Mouse (Mus musculus) hindbrain, embryonic 11.5 days (tissue): Measurements from ENCODE around the gene Elovl2. TPM values are rescaled to one million over a fixed set of nuclear protein-coding genes. Genes with fewer than 3 reads are reported as not detected.
"Not testable (repeated sequence)": the region's sequence is repeated elsewhere in the genome, so short reads cannot be mapped to it uniquely, and the experiment has no call there.

Experiments used
- ATAC-seq: fragments of 200-750 bp; cut with Nextera tagmentation; 2 replicates; pipeline ENCODE4 v1.8.0; 2017; ENCODE audit warnings: mild to moderate bottlenecking, moderate TSS enrichment, moderate library complexity; ENCODE audit not compliant: low FRiP score
- DNase-seq: peaks from one replicate; pipeline ENCODE4 v3.0.0-alpha.2; 2015; ENCODE audit warnings: low spot score
- H3K27ac ChIP-seq: fragments of 300-500 bp; sonication (generic); 2 replicates; pipeline ENCODE4 v1.5.1; 2014; ENCODE audit warnings: mild to moderate bottlenecking, low read depth, low read length
- H3K27me3 ChIP-seq: fragments of 300-500 bp; sonication (generic); 2 replicates; pipeline ENCODE4 v1.6.1; 2014; ENCODE audit warnings: mild to moderate bottlenecking, low read length, moderate library complexity, mixed read lengths; ENCODE audit not compliant: control insufficient read depth, insufficient read depth
- H3K36me3 ChIP-seq: fragments of 300-500 bp; sonication (generic); 2 replicates; pipeline ENCODE4 v1.6.1; 2014; ENCODE audit warnings: mild to moderate bottlenecking, low read length, moderate library complexity, mixed read lengths; ENCODE audit not compliant: control insufficient read depth, insufficient read depth
- H3K4me1 ChIP-seq: fragments of 300-500 bp; sonication (generic); replicated peaks from 2 replicates; pipeline ENCODE4 v1.6.1; 2014; ENCODE audit warnings: low read length, mixed read lengths; ENCODE audit not compliant: control insufficient read depth, insufficient read depth
- H3K4me2 ChIP-seq: fragments of 300-500 bp; sonication (generic); replicated peaks from 2 replicates; pipeline ENCODE4 v1.6.1; 2014; ENCODE audit warnings: mild to moderate bottlenecking, low read depth, low read length
- H3K4me3 ChIP-seq: fragments of 300-500 bp; sonication (generic); 2 replicates; pipeline ENCODE4 v1.5.1; 2014; ENCODE audit warnings: low read depth, low read length
- H3K9ac ChIP-seq: fragments of 300-500 bp; sonication (generic); 2 replicates; pipeline ENCODE4 v1.6.1; 2014; ENCODE audit warnings: low read depth, low read length
- H3K9me3 ChIP-seq: fragments of 300-500 bp; sonication (generic); 2 replicates; pipeline ENCODE4 v1.6.1; 2016; ENCODE audit warnings: low read length; ENCODE audit not compliant: control insufficient read depth
- WGBS: fragments of 180-500 bp; shearing (Covaris S2); extraction: QIAGEN DNeasy Blood & Tissue Kit; methylation state at CpG from one replicate; pipeline ENCODE4 v1.1.7; 2014; 5-methylcytosine and 5-hydroxymethylcytosine counted together
- polyA plus RNA-seq: library from polyadenylated mRNA; unstranded; fragments of >200 nt; fragmentation: Nextera tagmentation; extraction: Ambion mirVana; gene quantifications from 2 replicates; pipeline ENCODE4 v1.2.1, GENCODE M21; 2014

Gene Elovl2
- 37.3 and 45.6 TPM in 2 replicates for polyA plus RNA-seq

GRCm38 (mm10) chr13:41220304-41220834, at the start of gene Elovl2:
Gene Elovl2 (minus strand): TSS chr13:41220405.
- DNase-seq (peak; percentile 88), ATAC-seq (peak; percentile 96)
- Histone ChIP-seq H3K4me1 (no peaks in the 10 kb centered on the region), H3K4me2 (peak within 1 kb of the TSS; percentile 37), H3K9ac (peak within 1 kb of the TSS; percentile 89), H3K4me3 (peak within 1 kb of the TSS; percentile 73), H3K9me3 (no peaks in the 10 kb centered on the region), H3K27me3 (no peaks in the 10 kb centered on the region), H3K36me3 (no peaks in the 10 kb centered on the region), H3K27ac (peak within 1 kb of the TSS; percentile 67)
- 2% methylated on average over 26 of the region's 77 CpGs for WGBS

GRCm38 (mm10) chr13:41267827-41268408, 47.7 kb upstream of the Elovl2 start:
- no peak overlapping the region for H3K4me3 ChIP-seq
- no peak overlapping the region for H3K27ac ChIP-seq
- ATAC-seq: peak; percentile 22; the same call in 1 of the 2 replicates
- H3K36me3 ChIP-seq: no peaks in the 10 kb centered on the region
- no peak overlapping the region for H3K9ac ChIP-seq
- no peaks in the 10 kb centered on the region for H3K4me1 ChIP-seq
- WGBS: 31% methylated on average over 7 of the region's 7 CpGs
- no peaks in the 10 kb centered on the region for H3K9me3 ChIP-seq
- H3K27me3 ChIP-seq: no peaks in the 10 kb centered on the region
- no peak overlapping the region for H3K4me2 ChIP-seq
- DNase-seq: peak; percentile 12

GRCm38 (mm10) chr13:41263304-41264006, 43.2 kb upstream of the Elovl2 start:
- no peaks in the 10 kb centered on the region for H3K36me3 ChIP-seq
- no peak overlapping the region for H3K4me2 ChIP-seq
- whole genome bisulfite sequencing: 90% methylated on average over 5 of the region's 5 CpGs
- no peak overlapping the region for H3K9ac ChIP-seq
- DNase-seq (no peak), ATAC-seq (no peak)
- no peaks in the 10 kb centered on the region for H3K27me3 ChIP-seq
- H3K4me3 ChIP-seq: no peak overlapping the region
- no peaks in the 10 kb centered on the region for H3K4me1 ChIP-seq
- H3K9me3 ChIP-seq: no peaks in the 10 kb centered on the region
- H3K27ac ChIP-seq: no peak overlapping the region

- ATAC-seq, H3K9me3 ChIP-seq, H3K27ac ChIP-seq, H3K9ac ChIP-seq, H3K4me1 ChIP-seq, H3K27me3 ChIP-seq, H3K4me3 ChIP-seq, H3K36me3 ChIP-seq, DNase-seq, H3K4me2 ChIP-seq: not testable (repeated sequence)
- 95% methylated on average over 8 of the region's 8 CpGs for WGBS
Measured at GRCm38 (mm10) chr13:41261617-41262016, 41.4 kb upstream of the Elovl2 start.

DNA sequence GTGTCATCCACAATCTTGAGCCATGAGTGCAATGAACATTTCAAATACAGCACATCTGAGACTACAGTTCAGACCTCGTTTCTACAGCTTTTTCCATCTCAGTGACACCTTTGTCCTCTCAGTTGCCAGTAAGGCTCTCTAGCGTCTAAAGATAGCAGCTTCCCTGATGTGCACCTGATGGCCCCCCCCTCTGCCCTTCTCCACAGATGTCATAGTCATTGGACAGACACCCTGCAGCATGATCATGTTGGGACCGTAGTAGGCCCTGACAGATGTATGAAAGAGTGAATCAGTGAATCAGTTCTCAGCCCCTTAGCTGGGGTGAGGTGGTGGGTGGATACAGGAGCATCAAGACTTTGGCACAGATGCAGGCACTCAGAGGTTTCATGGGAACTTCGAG, 37.6 kb upstream of the Elovl2 start:
- Histone ChIP-seq H3K27ac (no peak overlapping the region), H3K27me3 (no peaks in the 10 kb centered on the region), H3K4me2 (no peak overlapping the region), H3K9me3 (no peaks in the 10 kb centered on the region), H3K9ac (no peak overlapping the region), H3K4me3 (no peak overlapping the region), H3K4me1 (no peaks in the 10 kb centered on the region), H3K36me3 (no peaks in the 10 kb centered on the region)
- DNase-seq (no peak), ATAC-seq (no peak)
- 92% methylated on average over 4 of the region's 4 CpGs for WGBS

DNA sequence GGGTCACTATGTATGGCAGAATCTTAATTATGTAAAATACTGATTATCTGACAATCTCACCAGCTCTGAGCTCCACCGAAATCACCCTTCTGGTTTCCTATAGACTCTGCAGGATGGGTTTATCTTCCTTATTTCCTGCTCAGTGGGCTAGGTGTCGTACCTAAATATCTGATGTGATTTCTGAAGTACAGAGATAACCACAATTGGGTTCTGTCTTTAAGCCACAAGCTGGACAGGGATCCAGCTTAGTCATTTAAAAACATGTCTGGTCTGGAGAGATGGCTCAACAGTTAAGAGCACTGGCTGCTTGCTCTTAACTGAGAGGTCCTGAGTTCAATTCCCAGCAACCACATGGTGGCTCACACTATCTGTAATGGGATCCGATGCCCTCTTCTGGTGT, 36.8 kb upstream of the Elovl2 start:
- ATAC-seq: no peak
- no peak overlapping the region for H3K27ac ChIP-seq
- no peaks in the 10 kb centered on the region for H3K4me1 ChIP-seq
- H3K4me2 ChIP-seq: no peak overlapping the region
- no peaks in the 10 kb centered on the region for H3K27me3 ChIP-seq
- no peak overlapping the region for H3K9ac ChIP-seq
- no peaks in the 10 kb centered on the region for H3K9me3 ChIP-seq
- DNase-seq: no peak
- no peak overlapping the region for H3K4me3 ChIP-seq
- 96% methylated on average over 3 of the region's 3 CpGs for WGBS
- H3K36me3 ChIP-seq: no peaks in the 10 kb centered on the region

- Histone ChIP-seq H3K4me2 (no peak overlapping the region), H3K4me1 (no peaks in the 10 kb centered on the region), H3K4me3 (no peak overlapping the region), H3K9ac (no peak overlapping the region), H3K27ac (no peak overlapping the region), H3K27me3 (no peaks in the 10 kb centered on the region), H3K36me3 (no peaks in the 10 kb centered on the region), H3K9me3 (no peaks in the 10 kb centered on the region)
- 91% methylated on average over 5 of the region's 5 CpGs for WGBS
- ATAC-seq (no peak), DNase-seq (no peak)
Measured at GRCm38 (mm10) chr13:41256126-41256525, 35.9 kb upstream of the Elovl2 start.

GRCm38 (mm10) chr13:41252736-41253135, 32.5 kb upstream of the Elovl2 start:
- Histone ChIP-seq H3K36me3 (no peaks in the 10 kb centered on the region), H3K9me3 (no peaks in the 10 kb centered on the region), H3K4me2 (no peak overlapping the region), H3K4me3 (no peak overlapping the region), H3K4me1 (no peaks in the 10 kb centered on the region), H3K27ac (no peak overlapping the region), H3K9ac (no peak overlapping the region), H3K27me3 (no peaks in the 10 kb centered on the region)
- DNase-seq (no peak), ATAC-seq (no peak)
- WGBS: 93% methylated on average over 7 of the region's 7 CpGs

- Histone ChIP-seq H3K27me3 (no peaks in the 10 kb centered on the region), H3K36me3 (no peaks in the 10 kb centered on the region), H3K9ac (no peak overlapping the region), H3K9me3 (no peaks in the 10 kb centered on the region), H3K4me2 (no peak overlapping the region), H3K27ac (no peak overlapping the region), H3K4me3 (no peak overlapping the region), H3K4me1 (no peaks in the 10 kb centered on the region)
- no peak for ATAC-seq
- WGBS: 78% methylated on average over 6 of the region's 6 CpGs
- DNase-seq: no peak
Measured at GRCm38 (mm10) chr13:41252141-41252540, 31.9 kb upstream of the Elovl2 start.
